Mouse (Mus musculus) myocyte (in vitro differentiated cells): ENCODE measurements around the gene Strn4. TPM values are rescaled to one million over a fixed set of nuclear protein-coding genes. Genes with fewer than 3 reads are reported as not detected.

ENCODE experiments used
- H3K27me3 ChIP-seq: one replicate; pipeline ENCODE4 v1.6.1; 2011; ENCODE audit not compliant: control insufficient read depth, insufficient read depth, insufficient read length
- H3K36me3 ChIP-seq: one replicate; pipeline ENCODE4 v1.6.1; 2011; ENCODE audit not compliant: control insufficient read depth, insufficient read depth
- H3K4me2 ChIP-seq: one replicate; pipeline ENCODE4 v1.6.1; 2011; ENCODE audit warnings: low read depth, control low read depth
- H3K4me3 ChIP-seq: one replicate; pipeline ENCODE4 v1.5.1; 2011; ENCODE audit warnings: mild to moderate bottlenecking, control low read depth, moderate library complexity
- H3K79me2 ChIP-seq: one replicate; pipeline ENCODE4 v1.6.1; 2011; ENCODE audit not compliant: control insufficient read depth, insufficient read depth
- H3ac ChIP-seq: one replicate; pipeline ENCODE4 v1.6.1; 2011; ENCODE audit not compliant: control insufficient read depth, insufficient read length
- CEBPB ChIP-seq: IDR thresholded peaks from 2 replicates; pipeline ENCODE4 v1.6.1; 2011; ENCODE audit warnings: mild to moderate bottlenecking, moderate library complexity; ENCODE audit not compliant: poor library complexity, insufficient read depth, severe bottlenecking
- E2F4 ChIP-seq: IDR thresholded peaks from one replicate; pipeline ENCODE4 v1.6.1; 2011; ENCODE audit warnings: mild to moderate bottlenecking, control low read depth, moderate library complexity; ENCODE audit not compliant: insufficient read depth
- MAX ChIP-seq: IDR thresholded peaks from one replicate; pipeline ENCODE4 v1.6.1; 2011; ENCODE audit warnings: low read depth, mild to moderate bottlenecking, control low read depth
- MYOD1 ChIP-seq, 3 experiments: IDR thresholded peaks; one replicate each; pipeline ENCODE4 v1.6.1; 2011; ENCODE audit warnings: control low read depth in 2 of 3, low read depth in 2 of 3, mild to moderate bottlenecking in 2 of 3, moderate library complexity in 1 of 3; ENCODE audit not compliant: insufficient read length in 2 of 3, control insufficient read depth in 1 of 3
- MYOG ChIP-seq, 3 experiments: IDR thresholded peaks; one replicate each; pipeline ENCODE4 v1.6.1; 2011; ENCODE audit warnings: control low read depth in 2 of 3, low read depth in 2 of 3, mild to moderate bottlenecking in 2 of 3; ENCODE audit not compliant: insufficient read length in 2 of 3, control insufficient read depth in 1 of 3, insufficient read depth in 1 of 3
- POLR2A ChIP-seq: IDR thresholded peaks from one replicate; pipeline ENCODE4 v1.6.1; 2011; ENCODE audit warnings: low read depth, mild to moderate bottlenecking, control low read depth, moderate library complexity; ENCODE audit not compliant: insufficient read length
- POLR2AphosphoS2 ChIP-seq: IDR thresholded peaks from one replicate; pipeline ENCODE4 v1.6.1; 2011; ENCODE audit warnings: low read depth, control low read depth; ENCODE audit not compliant: insufficient read length
- REST ChIP-seq: IDR thresholded peaks from one replicate; pipeline ENCODE4 v1.6.1; 2011; ENCODE audit warnings: mild to moderate bottlenecking, control low read depth, moderate library complexity; ENCODE audit not compliant: insufficient read depth, insufficient read length
- SRF ChIP-seq: IDR thresholded peaks from one replicate; pipeline ENCODE4 v1.6.1; 2011; ENCODE audit warnings: low read depth; ENCODE audit not compliant: control insufficient read depth, insufficient read length
- TCF12 ChIP-seq: IDR thresholded peaks from one replicate; pipeline ENCODE4 v1.6.1; 2011; ENCODE audit warnings: mild to moderate bottlenecking, control low read depth; ENCODE audit not compliant: poor library complexity, insufficient read depth, severe bottlenecking
- TCF3 ChIP-seq: IDR thresholded peaks from one replicate; pipeline ENCODE4 v1.6.1; 2011; ENCODE audit warnings: low read depth, control low read depth; ENCODE audit not compliant: insufficient read length
- USF1 ChIP-seq: IDR thresholded peaks from one replicate; pipeline ENCODE4 v1.6.1; 2011; ENCODE audit warnings: low read depth, mild to moderate bottlenecking, control low read depth, moderate library complexity
- polyA plus RNA-seq: library from polyadenylated mRNA; unstranded; fragments of >200 nt; fragmentation: generic; extraction: Trizol; gene quantifications from one replicate; pipeline ENCODE4 v1.2.1, GENCODE M21; 2012; ENCODE audit warnings: missing spikeins

Gene Strn4
- polyA plus RNA-seq, result 51.8 TPM

DNA sequence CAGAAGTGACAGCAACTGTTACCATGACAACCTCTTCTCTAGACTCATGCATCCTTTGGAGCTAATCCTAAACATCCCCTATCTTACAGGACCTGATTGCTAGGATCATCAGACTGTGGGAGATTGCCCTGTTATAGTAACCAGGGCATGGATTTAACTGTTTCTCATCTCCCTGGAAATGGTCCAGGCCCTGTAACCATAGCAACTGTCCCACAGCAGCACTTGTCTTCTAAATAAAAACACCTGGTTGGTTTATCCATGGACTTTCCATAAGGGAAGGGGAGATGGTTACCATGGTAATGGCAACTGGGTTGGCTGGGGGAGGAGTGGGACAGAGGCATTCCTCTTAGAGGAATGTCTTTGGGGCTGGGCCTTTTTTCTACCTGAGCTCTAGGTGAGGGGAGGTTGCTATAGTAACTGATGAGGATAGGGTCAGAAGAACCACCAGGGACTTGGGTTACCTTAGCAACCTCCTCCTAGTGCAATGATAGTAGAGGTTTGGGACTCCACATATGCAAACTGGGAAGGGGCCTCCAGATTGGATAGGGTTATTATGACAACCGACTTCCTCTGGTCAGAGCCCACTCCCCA lies at the start of gene Strn4:
Gene Strn4 (plus strand): TSS at position 539 of the 591 bp plus-strand sequence.
- peak within 1 kb of the TSS; percentile 99 for H3ac ChIP-seq
- peak within 1 kb of the TSS; percentile 87 for H3K4me3 ChIP-seq
- H3K79me2 ChIP-seq, result peaks cover 43% of the 10 kb centered on the region
- no peaks in the 10 kb centered on the region for H3K27me3 ChIP-seq
- TF ChIP-seq CEBPB (no peak), MAX (no peak), E2F4 (no peak), MYOD1 (IDR thresholded peaks at IDR 0.05; ENCODE audit: control insufficient read depth in 1 of 3, insufficient read length in 2 of 3, low read depth in 2 of 3) (no peak)
- H3K36me3 ChIP-seq, result peaks cover 4% of the 10 kb centered on the region
- H3K4me2 ChIP-seq, result peak within 1 kb of the TSS; percentile 86

DNA sequence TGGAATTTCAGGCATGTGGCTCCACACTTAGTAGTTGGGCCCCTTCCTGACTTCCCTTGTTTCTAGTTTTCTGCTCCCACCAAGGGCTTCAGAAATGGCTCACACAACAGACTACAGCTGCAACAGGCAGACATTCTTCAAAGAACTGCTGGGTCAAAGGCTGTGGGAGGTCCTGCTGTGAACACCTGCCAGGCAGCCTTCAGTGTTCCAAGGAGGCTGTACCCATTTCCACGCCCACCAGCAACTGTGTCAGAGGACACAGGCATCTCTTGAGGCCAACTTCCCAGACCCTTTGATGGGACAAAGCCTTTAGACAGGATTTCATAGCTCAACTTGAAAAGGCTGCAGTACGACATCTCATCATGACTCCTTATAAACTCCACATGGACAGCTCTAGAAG lies 49.2 kb upstream of the Strn4 start:
- no peaks in the 10 kb centered on the region for H3K36me3 ChIP-seq
- no peak overlapping the region for H3K4me3 ChIP-seq
- TF ChIP-seq POLR2AphosphoS2 (no peak), MAX (no peak), MYOG (IDR thresholded peaks at IDR 0.05; ENCODE audit: control insufficient read depth in 1 of 3, insufficient read depth in 1 of 3, insufficient read length in 2 of 3, low read depth in 2 of 3) (peak in 1 of 3 experiments; percentile 60), MYOD1 (IDR thresholded peaks at IDR 0.05; ENCODE audit: control insufficient read depth in 1 of 3, insufficient read length in 2 of 3, low read depth in 2 of 3) (peak in 2 of 3 experiments; percentile 44)
- H3K27me3 ChIP-seq, result no peaks in the 10 kb centered on the region
- no peaks in the 10 kb centered on the region for H3K79me2 ChIP-seq
- H3ac ChIP-seq, result no peak overlapping the region
- H3K4me2 ChIP-seq, result no peak overlapping the region

DNA sequence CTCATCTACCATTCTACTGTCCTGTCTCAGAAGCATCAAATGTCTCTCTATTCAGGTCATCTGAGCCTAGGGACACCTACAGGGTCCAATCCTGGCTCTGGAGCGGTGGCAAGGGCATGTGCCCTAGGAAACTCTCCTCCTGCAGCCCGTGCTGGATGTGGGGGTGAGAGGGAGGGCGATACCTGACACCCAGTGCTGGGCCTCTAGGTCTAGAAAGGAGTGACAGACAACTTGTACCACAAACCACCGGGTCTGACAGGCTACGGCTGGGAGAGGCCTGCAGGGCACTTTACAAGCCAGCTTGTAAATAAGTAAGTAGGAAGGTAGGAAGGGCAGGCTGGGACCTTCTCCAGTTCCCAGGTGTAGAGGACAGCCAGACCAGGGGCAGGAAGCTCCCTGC lies 39.8 kb upstream of the Strn4 start:
- Histone ChIP-seq H3K4me3 (no peak overlapping the region), H3ac (no peak overlapping the region), H3K27me3 (no peaks in the 10 kb centered on the region), H3K4me2 (no peak overlapping the region), H3K36me3 (no peaks in the 10 kb centered on the region), H3K79me2 (no peaks in the 10 kb centered on the region)
- no peak for TF ChIP-seq E2F4
- TF ChIP-seq POLR2AphosphoS2, result no peak
- no peak for TF ChIP-seq CEBPB
- TF ChIP-seq REST, result no peak
- TF ChIP-seq SRF, result no peak
- TF ChIP-seq MYOG (IDR thresholded peaks at IDR 0.05; ENCODE audit: control insufficient read depth in 1 of 3, insufficient read depth in 1 of 3, insufficient read length in 2 of 3, low read depth in 2 of 3), result no peak
- no peak for TF ChIP-seq TCF12
- no peak for TF ChIP-seq MYOD1 (IDR thresholded peaks at IDR 0.05; ENCODE audit: control insufficient read depth in 1 of 3, insufficient read length in 2 of 3, low read depth in 2 of 3)
- TF ChIP-seq USF1, result no peak
- no peak for TF ChIP-seq TCF3
- no peak for TF ChIP-seq MAX
- no peak for TF ChIP-seq POLR2A

DNA sequence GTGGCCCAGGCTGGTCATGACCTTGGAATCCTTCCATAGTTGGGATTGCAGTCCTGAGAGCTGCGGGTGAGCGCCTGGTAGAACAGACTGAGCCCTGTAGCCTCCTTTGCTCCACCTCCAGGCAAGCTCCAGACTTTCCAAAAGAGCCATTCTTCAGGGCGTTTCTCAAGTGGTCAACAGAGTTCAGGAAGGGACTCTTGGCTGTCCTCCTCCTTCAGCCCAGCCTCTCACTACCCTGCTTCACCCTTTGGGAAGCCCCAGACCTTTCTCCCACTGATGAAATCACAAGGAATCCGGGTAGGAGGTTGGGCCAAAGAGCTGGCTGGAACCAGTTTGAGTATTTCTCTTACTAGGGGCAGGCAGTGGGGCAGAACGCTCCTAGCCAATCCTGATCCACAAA lies 35.6 kb upstream of the Strn4 start:
- Histone ChIP-seq H3K36me3 (no peaks in the 10 kb centered on the region), H3K27me3 (no peaks in the 10 kb centered on the region), H3ac (no peak overlapping the region), H3K4me3 (no peak overlapping the region), H3K4me2 (no peak overlapping the region), H3K79me2 (peaks cover 37% of the 10 kb centered on the region)
- TF ChIP-seq E2F4 (no peak), CEBPB (no peak), USF1 (no peak), POLR2A (no peak), POLR2AphosphoS2 (no peak), TCF3 (no peak), REST (no peak)

DNA sequence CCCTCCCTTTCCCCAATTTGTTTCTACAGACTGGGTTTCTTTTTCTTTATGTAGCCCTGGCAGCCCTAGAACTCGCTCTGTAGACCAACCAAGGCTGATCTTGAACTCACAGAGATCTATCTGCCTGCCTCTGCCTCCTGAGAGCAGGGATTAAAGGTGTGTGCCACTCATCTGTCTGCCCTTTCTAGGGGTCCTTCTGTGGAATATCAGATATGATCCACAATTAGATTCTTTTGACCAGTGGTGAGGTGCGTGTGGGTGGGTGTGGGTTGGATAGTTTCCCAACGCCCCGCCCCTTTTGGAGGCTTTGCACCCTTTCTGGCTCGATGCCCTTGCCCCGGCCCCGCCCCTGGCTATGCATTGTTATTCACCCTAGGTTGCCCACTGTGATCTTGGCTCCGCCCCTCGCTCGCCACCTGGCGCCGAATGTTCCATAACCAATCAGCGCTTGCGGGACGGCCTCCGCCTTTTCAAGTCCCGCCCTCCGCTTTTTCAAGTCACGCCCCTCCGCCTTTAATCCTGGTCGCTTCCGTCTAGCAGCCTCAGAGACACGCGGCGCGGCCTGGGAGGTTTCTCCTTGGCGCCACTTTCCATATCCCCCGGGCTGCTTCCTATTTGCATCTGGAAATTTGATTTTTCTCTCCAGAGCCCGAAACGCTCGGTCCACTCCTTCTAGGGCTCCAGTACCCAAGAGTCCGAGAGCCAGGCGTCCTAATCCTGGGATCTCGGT lies 34.7 kb upstream of the Strn4 start, which contains the start of gene Slc1a5:
Gene Slc1a5 (plus strand): TSS at position 516 of the 730 bp plus-strand sequence.
- peak within 1 kb of the TSS; percentile 97 for H3K4me3 ChIP-seq
- TF ChIP-seq REST (no peak), E2F4 (peak; percentile 26), MAX (no peak), TCF3 (no peak), USF1 (no peak), POLR2A (peak; percentile 83), MYOD1 (IDR thresholded peaks at IDR 0.05; ENCODE audit: control insufficient read depth in 1 of 3, insufficient read length in 2 of 3, low read depth in 2 of 3) (peak in 1 of 3 experiments; percentile 40), MYOG (IDR thresholded peaks at IDR 0.05; ENCODE audit: control insufficient read depth in 1 of 3, insufficient read depth in 1 of 3, insufficient read length in 2 of 3, low read depth in 2 of 3) (peak in 1 of 3 experiments; percentile 20), POLR2AphosphoS2 (peak; percentile 86), CEBPB (no peak), TCF12 (no peak)
- no peaks in the 10 kb centered on the region for H3K27me3 ChIP-seq
- peak within 1 kb of the TSS; percentile 61 for H3ac ChIP-seq
- H3K4me2 ChIP-seq, result peak within 1 kb of the TSS; percentile 75
- H3K79me2 ChIP-seq, result peaks cover 45% of the 10 kb centered on the region
- no peaks in the 10 kb centered on the region for H3K36me3 ChIP-seq
